Mouse (Mus musculus) lung, postnatal 0 days (tissue): Measurements from ENCODE around the gene Arhgap30.

Source experiments
- CTCF ChIP-seq: IDR thresholded peaks from 2 replicates; pipeline ENCODE4 v1.5.1; 2016; ENCODE audit warnings: antibody characterized with exemption, mild to moderate bottlenecking
- EP300 ChIP-seq: IDR thresholded peaks from 2 replicates; pipeline ENCODE4 v1.6.1; 2016; ENCODE audit warnings: antibody characterized with exemption, mild to moderate bottlenecking, control low read depth

DNA sequence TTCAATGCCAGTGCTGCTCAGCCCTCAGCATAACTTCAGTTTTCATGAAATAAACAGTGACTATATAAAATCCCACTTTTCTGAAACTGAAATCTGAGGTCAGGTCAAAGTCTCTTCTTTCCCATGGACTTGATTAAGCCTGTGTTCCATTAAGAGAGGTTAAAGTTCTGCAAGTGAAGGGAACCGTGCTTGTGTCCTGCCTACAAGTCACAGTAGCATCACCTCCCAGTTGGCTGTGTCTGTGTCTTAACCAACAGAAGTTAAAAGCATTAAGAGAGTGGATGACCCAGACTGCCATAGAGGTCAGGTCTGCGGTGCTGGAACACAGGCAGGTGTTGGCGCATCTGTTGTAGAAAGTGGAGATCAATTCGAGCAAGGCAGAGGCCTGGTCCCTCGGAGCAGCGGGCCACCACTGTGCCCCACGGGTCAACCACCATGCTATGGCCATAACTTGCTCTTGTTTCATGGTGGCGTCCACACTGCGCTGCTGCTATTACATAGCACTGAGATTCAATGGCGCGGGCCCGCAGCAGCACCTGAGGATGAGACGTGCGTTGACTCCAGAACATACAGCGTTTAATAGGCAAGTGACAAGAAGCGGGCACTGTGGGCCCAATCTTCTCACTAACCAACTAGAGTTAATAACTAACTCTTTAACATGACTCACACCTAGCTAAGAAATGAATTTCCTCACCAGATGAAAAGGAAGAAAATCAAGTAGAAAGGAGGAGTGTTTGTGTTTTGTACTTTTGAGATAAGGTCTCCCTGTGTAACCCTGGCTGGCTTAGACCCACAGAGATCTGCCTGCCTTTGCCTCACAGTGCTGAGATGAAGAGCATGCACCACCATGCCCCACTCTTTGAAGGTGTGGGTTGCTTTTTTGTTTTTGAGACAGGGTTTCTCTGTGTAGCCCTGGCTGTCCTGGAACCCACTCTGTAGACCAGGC, 46.2 kb upstream of the Arhgap30 start:
- no peak for TF ChIP-seq CTCF
- no peak for TF ChIP-seq EP300
